ENCODE assay signal across 22 mouse cellular contexts in the genomic region with DNA sequence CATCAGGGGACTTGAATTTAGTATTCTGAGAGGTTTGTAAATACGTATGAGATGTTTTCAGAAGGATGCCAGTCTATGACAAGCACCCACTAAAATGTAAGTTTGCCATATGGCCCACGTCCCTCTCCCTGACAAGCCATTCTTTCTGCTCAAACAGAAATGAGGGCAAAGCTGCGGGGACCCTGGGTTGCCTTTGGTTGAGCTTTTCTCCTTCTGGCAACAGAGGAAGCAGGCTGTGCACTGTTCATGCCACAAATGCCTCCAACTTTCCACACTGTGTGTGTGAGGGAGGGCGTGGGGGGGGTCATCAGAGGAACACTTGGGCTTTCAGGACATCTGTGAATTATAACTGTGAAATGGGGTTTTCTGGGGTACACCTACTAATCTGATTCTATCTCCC.
DNase-seq lines count a peak whose midpoint lies in the region; ATAC-seq and TF ChIP-seq lines count a peak whose summit lies in the region.
"Had no signal": no experiment of that assay in that cellular context is flagged by ENCODE, and none has a peak within 500 bp of the region (broad histone marks: within the 10 kb centered on the region; RNA-seq: fewer than 3 reads in every experiment).

No protein-coding gene starts in this region.

- no peaks in the 10 kb centered on the region for H3K27me3 ChIP-seq in forebrain, postnatal 0 days (ENCODE audit: insufficient read depth, low read length)
- H3K27me3 ChIP-seq in forebrain, embryonic 14.5 days (replicated peaks; ENCODE audit: control insufficient read depth, insufficient read depth, low read length): no peaks in the 10 kb centered on the region
- H3K27me3 ChIP-seq in heart, embryonic 11.5 days (ENCODE audit: control insufficient read depth, insufficient read depth, low read length): no peaks in the 10 kb centered on the region
- H3K27me3 ChIP-seq: CH12.LX; hindbrain, embryonic 12.5 days; hindbrain, embryonic 15.5 days had no signal

- no peak overlapping the region for H3K4me3 ChIP-seq in forebrain, postnatal 0 days (ENCODE audit: low read depth, low read length)
- no peak overlapping the region for H3K4me3 ChIP-seq in forebrain, embryonic 14.5 days (ENCODE audit: low read depth, low read length)
- H3K4me3 ChIP-seq in heart, embryonic 11.5 days (ENCODE audit: low read depth, low read length): no peak overlapping the region
- H3K4me3 ChIP-seq: forebrain, embryonic 10.5 days; heart, adult 2 months; heart, embryonic 10.5 days; hindbrain, embryonic 12.5 days; hindbrain, embryonic 15.5 days had no signal

- ATAC-seq in forebrain, postnatal 0 days: peak; percentile 16; the same call in 1 of the 2 replicates
- no peak for ATAC-seq in forebrain, embryonic 14.5 days
- no peak for ATAC-seq in heart, embryonic 11.5 days (replicated peaks; ENCODE audit: insufficient number of reproducible peaks, low FRiP score, low TSS enrichment)
- ATAC-seq: intestine, postnatal 0 days; Patski had no signal

- 55% methylated on average over 4 of the region's 4 CpGs for WGBS in forebrain, postnatal 0 days
- 65% methylated on average over 4 of the region's 4 CpGs for WGBS in forebrain, embryonic 14.5 days
- 64% methylated on average over 4 of the region's 4 CpGs for WGBS in heart, embryonic 11.5 days (ENCODE audit: insufficient replicate concordance)

- H3K36me3 ChIP-seq in forebrain, postnatal 0 days (ENCODE audit: insufficient read depth): no peaks in the 10 kb centered on the region
- H3K36me3 ChIP-seq in forebrain, embryonic 14.5 days (ENCODE audit: control insufficient read depth, insufficient read depth, low read length): no peaks in the 10 kb centered on the region
- H3K36me3 ChIP-seq in heart, embryonic 11.5 days (ENCODE audit: control insufficient read depth, insufficient read depth, low read length): no peaks in the 10 kb centered on the region
- H3K36me3 ChIP-seq: forebrain, embryonic 10.5 days; G1E; heart, embryonic 10.5 days; hindbrain, embryonic 12.5 days; hindbrain, embryonic 15.5 days had no signal

- H3K27ac ChIP-seq in forebrain, postnatal 0 days (ENCODE audit: low read depth, low read length): no peak overlapping the region
- H3K27ac ChIP-seq in forebrain, embryonic 14.5 days (ENCODE audit: low read depth, low read length): no peak overlapping the region
- H3K27ac ChIP-seq in heart, embryonic 11.5 days (ENCODE audit: low read depth, low read length): no peak overlapping the region
- H3K27ac ChIP-seq: forebrain, embryonic 10.5 days; heart, adult 2 months; heart, embryonic 10.5 days; hindbrain, embryonic 12.5 days; hindbrain, embryonic 15.5 days had no signal

- no peak for TF ChIP-seq CTCF in forebrain, postnatal 0 days (IDR thresholded peaks at IDR 0.05; ENCODE audit: low read depth)

- no peaks in the 10 kb centered on the region for H3K4me1 ChIP-seq in forebrain, postnatal 0 days (ENCODE audit: insufficient read depth)
- H3K4me1 ChIP-seq in forebrain, embryonic 14.5 days (ENCODE audit: control insufficient read depth, insufficient read depth, low read length): no peaks in the 10 kb centered on the region
- H3K4me1 ChIP-seq in heart, embryonic 11.5 days (ENCODE audit: control insufficient read depth, insufficient read depth, low read length): no peaks in the 10 kb centered on the region
- H3K4me1 ChIP-seq: heart, embryonic 10.5 days; hindbrain, embryonic 12.5 days had no signal

- no peak overlapping the region for H3K9ac ChIP-seq in forebrain, postnatal 0 days
- H3K9ac ChIP-seq in forebrain, embryonic 14.5 days (ENCODE audit: low read length): no peak overlapping the region
- no peak overlapping the region for H3K9ac ChIP-seq in heart, embryonic 11.5 days (ENCODE audit: low read depth, low read length)
- H3K9ac ChIP-seq: hindbrain, embryonic 12.5 days; hindbrain, embryonic 15.5 days had no signal

- no peaks in the 10 kb centered on the region for H3K9me3 ChIP-seq in forebrain, postnatal 0 days (ENCODE audit: low read length)
- H3K9me3 ChIP-seq in forebrain, embryonic 14.5 days (replicated peaks; ENCODE audit: control insufficient read depth, low read length): no peaks in the 10 kb centered on the region
- no peaks in the 10 kb centered on the region for H3K9me3 ChIP-seq in heart, embryonic 11.5 days (replicated peaks; ENCODE audit: control insufficient read depth, low read length)
- H3K9me3 ChIP-seq: forebrain, embryonic 10.5 days; G1E; heart, embryonic 10.5 days; hindbrain, embryonic 12.5 days; hindbrain, embryonic 15.5 days had no signal

- H3K4me2 ChIP-seq in forebrain, postnatal 0 days (ENCODE audit: low read depth): no peak overlapping the region
- H3K4me2 ChIP-seq in forebrain, embryonic 14.5 days (ENCODE audit: low read length): no peak overlapping the region
- H3K4me2 ChIP-seq in heart, embryonic 11.5 days: no peak overlapping the region
- H3K4me2 ChIP-seq: hindbrain, embryonic 12.5 days; hindbrain, embryonic 15.5 days had no signal

- peak; percentile 28 for DNase-seq in cerebellum, adult 9-11 months
- no peak for DNase-seq in cerebellum, adult 9-10 months
- peak; percentile 36 to 48 for DNase-seq in cerebellum, postnatal 25 days
- no peak for DNase-seq in cerebellum, adult 8-10 months
- no peak for DNase-seq in forebrain, postnatal 0 days
- DNase-seq in forebrain, embryonic 14.5 days (ENCODE audit: low spot score): no peak
- DNase-seq: adrenal gland, postnatal 10 days; adrenal gland, postnatal 36 days; B cell, adult 2 months; gastrocnemius, postnatal 10 days; gastrocnemius, postnatal 36 days; heart, adult 2 months; kidney, adult 2 months had no signal

Comparison
In these comparisons a context has a peak if more than half of its experiments do, and no peak if none do; other contexts are left out.
1. DNase-seq: peak in cerebellum, adult 9-11 months (single experiment) and cerebellum, postnatal 25 days (2 of 2); none in cerebellum, adult 9-10 months (single experiment), cerebellum, adult 8-10 months (single experiment), forebrain, postnatal 0 days (single experiment) and forebrain, embryonic 14.5 days (single experiment).